Mouse (Mus musculus): Measurements from ENCODE around the gene Psmb3.

DNA sequence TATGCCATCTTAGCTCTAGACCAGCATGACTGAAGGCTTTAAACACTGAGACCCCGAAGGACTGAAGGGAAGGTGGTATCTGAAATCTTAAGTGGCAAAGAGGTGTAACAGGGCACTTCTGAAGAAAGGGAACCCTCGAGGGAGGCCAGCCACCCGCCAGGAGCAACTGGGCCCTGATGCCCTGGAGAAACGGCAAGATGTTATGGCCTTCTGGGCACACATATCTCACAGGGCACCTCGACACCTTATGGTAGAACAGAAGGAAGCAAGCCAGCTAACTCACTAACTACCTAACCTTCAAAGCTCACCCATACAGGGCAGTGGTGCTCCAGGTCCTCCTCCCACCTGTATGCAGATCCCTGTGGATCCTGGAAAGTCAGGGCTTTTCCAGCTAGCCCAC, 39.0 kb downstream of the Psmb3 start:
- TF ChIP-seq POLR2A (IDR thresholded peaks at IDR 0.05; ENCODE audit: insufficient read depth, low read depth, low read length) = no peak
- no peak for TF ChIP-seq CTCF (IDR thresholded peaks at IDR 0.05)
- TF ChIP-seq EP300 (IDR thresholded peaks at IDR 0.05; ENCODE audit: insufficient read depth, low read depth, low read length) = no peak
